Comparison of ENCODE assay signal across 25 mouse cellular contexts in genomic region chr11:16854111-16854510, GRCm38 (mm10).
"Had no signal": no experiment of that assay in that cellular context is flagged by ENCODE, and none has a peak within 500 bp of the region (broad histone marks: within the 10 kb centered on the region; RNA-seq: fewer than 3 reads in every experiment).

No protein-coding gene starts in this region.

- H3K4me3 ChIP-seq: heart, adult 2 months; heart, embryonic 13.5 days; heart, embryonic 15.5 days; hindbrain, embryonic 10.5 days; hindbrain, embryonic 12.5 days; intestine, embryonic 15.5 days; kidney, embryonic 15.5 days; layer of hippocampus, adult 2 months; left cerebral cortex, adult 2 months; limb, embryonic 13.5 days; limb, embryonic 15.5 days; liver, embryonic 12.5 days had no signal

- H3K27ac ChIP-seq: heart, adult 2 months; heart, embryonic 13.5 days; heart, embryonic 15.5 days; hindbrain, embryonic 10.5 days; hindbrain, embryonic 12.5 days; hindbrain, embryonic 14.5 days; intestine, embryonic 15.5 days; kidney, embryonic 15.5 days; layer of hippocampus, adult 2 months; left cerebral cortex, adult 2 months; limb, embryonic 13.5 days; limb, embryonic 15.5 days; liver, embryonic 12.5 days; liver, embryonic 14.5 days had no signal

- DNase-seq: gastrocnemius, postnatal 14 days; gastrocnemius, postnatal 36 days; heart, adult 11 months; heart, adult 2 months; heart, postnatal 14 days; heart, postnatal 4 days; kidney, adult 2 months; kidney, adult 9 months; kidney, postnatal 10 days; kidney, postnatal 25 days; kidney, postnatal 4 days; left cerebral cortex, postnatal 4 days had no signal

- H3K4me1 ChIP-seq: heart, embryonic 13.5 days; heart, embryonic 15.5 days; hindbrain, embryonic 10.5 days; hindbrain, embryonic 12.5 days; intestine, embryonic 15.5 days; kidney, embryonic 15.5 days; liver, embryonic 12.5 days had no signal
